Mouse (Mus musculus) CH12.LX (cell line): ENCODE measurements around the gene Stt3a. TPM values are rescaled to one million over a fixed set of nuclear protein-coding genes. Genes with fewer than 3 reads are reported as not detected.
A peak's percentile ranks its signal among the peaks of the same experiment; 100 is the strongest.

Experiments used
- DNase-seq: peaks from one replicate; pipeline ENCODE4 v3.0.0-alpha.2; 2013; ENCODE audit errors: extremely low read depth
- H3K27ac ChIP-seq: 2 replicates; pipeline ENCODE4 v1.5.1; 2012; ENCODE audit warnings: low read depth, mild to moderate bottlenecking, control low read depth, moderate library complexity; ENCODE audit not compliant: insufficient read depth
- H3K27me3 ChIP-seq: replicated peaks from 2 replicates; pipeline ENCODE3; 2012; ENCODE audit warnings: inconsistent platforms
- H3K36me3 ChIP-seq, 2 experiments: replicated peaks in 1 of 2; 2 replicates each; pipeline versions ENCODE3 to v1.6.1; 2012; ENCODE audit warnings: inconsistent platforms in 1 of 2, low read length in 1 of 2, mild to moderate bottlenecking in 1 of 2, mixed read lengths in 1 of 2, moderate library complexity in 1 of 2; ENCODE audit not compliant: control insufficient read depth in 1 of 2, insufficient read depth in 1 of 2
- H3K4me1 ChIP-seq, 2 experiments: 2 replicates each; pipeline ENCODE4 v1.6.1; 2012; ENCODE audit warnings: inconsistent platforms in 1 of 2, moderate library complexity in 1 of 2; ENCODE audit not compliant: insufficient read depth in 2 of 2, control insufficient read depth in 1 of 2
- H3K4me2 ChIP-seq: 2 replicates; pipeline ENCODE4 v1.6.1; 2012; ENCODE audit warnings: low read depth, mild to moderate bottlenecking, control low read depth; ENCODE audit not compliant: poor library complexity, insufficient read depth, severe bottlenecking
- H3K4me3 ChIP-seq, 3 experiments: fragments of 150-350 bp in 1 of 3; sonication (generic) in 1 of 3; replicated peaks in 1 of 3; 2 replicates each; pipeline versions ENCODE3 to v1.5.1; 2011 to 2012; ENCODE audit warnings: low read depth in 2 of 3, low read length in 2 of 3, mild to moderate bottlenecking in 2 of 3, moderate library complexity in 2 of 3, control low read depth in 1 of 3, improper control_type of control experiment in 1 of 3, inconsistent platforms in 1 of 3, mixed read lengths in 1 of 3; ENCODE audit not compliant: poor library complexity in 1 of 3
- H3K79me2 ChIP-seq: replicated peaks from 2 replicates; pipeline ENCODE4 v1.6.1; 2012; ENCODE audit warnings: mild to moderate bottlenecking, moderate library complexity; ENCODE audit not compliant: control insufficient read depth, poor library complexity, insufficient read depth, severe bottlenecking; ENCODE audit errors: extremely low read depth
- H3K9ac ChIP-seq: 2 replicates; pipeline ENCODE4 v1.6.1; 2012; ENCODE audit warnings: low read depth, mild to moderate bottlenecking, control low read depth, moderate library complexity; ENCODE audit not compliant: insufficient read depth
- H3K9me3 ChIP-seq: replicated peaks from 2 replicates; pipeline ENCODE3; 2012; ENCODE audit warnings: low read length, inconsistent platforms, mixed read lengths
- BHLHE40 ChIP-seq: IDR thresholded peaks from 2 replicates; pipeline ENCODE4 v1.6.1; 2011; ENCODE audit warnings: mild to moderate bottlenecking, low read depth, low read length, improper control_type of control experiment
- CHD1 ChIP-seq: IDR thresholded peaks from 2 replicates; pipeline ENCODE4 v1.6.1; 2012; ENCODE audit warnings: low read depth, low read length, improper control_type of control experiment, inconsistent platforms
- ELF1 ChIP-seq: IDR thresholded peaks from 2 replicates; pipeline ENCODE4 v1.6.1; 2014; ENCODE audit warnings: low read depth, mild to moderate bottlenecking, inconsistent platforms, low read length, improper control_type of control experiment
- EP300 ChIP-seq: IDR thresholded peaks from 2 replicates; pipeline ENCODE4 v1.6.1; 2011; ENCODE audit warnings: low read length, improper control_type of control experiment
- ETS1 ChIP-seq: conservative IDR thresholded peaks from 2 replicates; pipeline ENCODE4 v1.6.1; 2012; ENCODE audit warnings: low read depth, mild to moderate bottlenecking, inconsistent platforms, low read length, improper control_type of control experiment, moderate library complexity
- GABPA ChIP-seq: IDR thresholded peaks from 2 replicates; pipeline ENCODE4 v1.6.1; 2012; ENCODE audit warnings: low read depth, low read length, improper control_type of control experiment, inconsistent platforms; ENCODE audit not compliant: insufficient replicate concordance
- HCFC1 ChIP-seq: IDR thresholded peaks from 2 replicates; pipeline ENCODE4 v1.6.1; 2012; ENCODE audit warnings: low read depth, mild to moderate bottlenecking, inconsistent platforms, low read length, improper control_type of control experiment
- IRF4 ChIP-seq: IDR thresholded peaks from 2 replicates; pipeline ENCODE4 v1.6.1; 2014; ENCODE audit warnings: low read depth, mild to moderate bottlenecking, inconsistent platforms, low read length, improper control_type of control experiment
- JUN ChIP-seq: IDR thresholded peaks from 2 replicates; pipeline ENCODE4 v1.6.1; 2011; ENCODE audit warnings: low read depth, mild to moderate bottlenecking, low read length, improper control_type of control experiment, moderate library complexity; ENCODE audit not compliant: insufficient read depth
- JUND ChIP-seq: conservative IDR thresholded peaks from 2 replicates; pipeline ENCODE4 v1.6.1; 2011; ENCODE audit warnings: low read depth, low read length, improper control_type of control experiment
- KAT2A ChIP-seq: IDR thresholded peaks from 2 replicates; pipeline ENCODE4 v1.6.1; 2012; ENCODE audit warnings: low read length, improper control_type of control experiment, inconsistent platforms; ENCODE audit not compliant: insufficient replicate concordance
- MAFK ChIP-seq: IDR thresholded peaks from 2 replicates; pipeline ENCODE4 v1.6.1; 2011; ENCODE audit warnings: low read length, improper control_type of control experiment; ENCODE audit not compliant: insufficient replicate concordance
- MXI1 ChIP-seq: IDR thresholded peaks from 2 replicates; pipeline ENCODE4 v1.6.1; 2011; ENCODE audit warnings: mild to moderate bottlenecking, low read depth, low read length, improper control_type of control experiment
- MYC ChIP-seq: IDR thresholded peaks from 2 replicates; pipeline ENCODE4 v1.6.1; 2011; ENCODE audit warnings: low read depth, mild to moderate bottlenecking, improper control_type of control experiment, low read length
- NELFE ChIP-seq: IDR thresholded peaks from 2 replicates; pipeline ENCODE4 v1.6.1; 2011; ENCODE audit warnings: low read depth, low read length, improper control_type of control experiment
- NRF1 ChIP-seq: IDR thresholded peaks from 2 replicates; pipeline ENCODE4 v1.6.1; 2014; ENCODE audit warnings: low read depth, mild to moderate bottlenecking, inconsistent platforms, low read length, improper control_type of control experiment, moderate library complexity
- PAX5 ChIP-seq: IDR thresholded peaks from 2 replicates; pipeline ENCODE4 v1.6.1; 2012; ENCODE audit warnings: low read length, inconsistent platforms, mixed read lengths
- POLR2A ChIP-seq: IDR thresholded peaks from 2 replicates; pipeline ENCODE4 v1.6.1; 2011; ENCODE audit warnings: low read depth, mild to moderate bottlenecking, improper control_type of control experiment, low read length
- POLR2AphosphoS2 ChIP-seq: IDR thresholded peaks from 2 replicates; pipeline ENCODE4 v1.6.1; 2011; ENCODE audit warnings: low read depth, low read length, improper control_type of control experiment
- SIN3A ChIP-seq: IDR thresholded peaks from 2 replicates; pipeline ENCODE4 v1.6.1; 2012; ENCODE audit warnings: low read length, improper control_type of control experiment, inconsistent platforms
- TBP ChIP-seq: conservative IDR thresholded peaks from 2 replicates; pipeline ENCODE4 v1.6.1; 2011; ENCODE audit warnings: low read depth, low read length, improper control_type of control experiment
- TCF12 ChIP-seq: IDR thresholded peaks from 2 replicates; pipeline ENCODE4 v1.6.1; 2014; ENCODE audit warnings: low read depth, mild to moderate bottlenecking, inconsistent platforms, low read length, improper control_type of control experiment
- UBTF ChIP-seq: IDR thresholded peaks from 2 replicates; pipeline ENCODE4 v1.6.1; 2012; ENCODE audit warnings: low read depth, mild to moderate bottlenecking, inconsistent platforms, low read length, improper control_type of control experiment, moderate library complexity
- USF2 ChIP-seq: conservative IDR thresholded peaks from 2 replicates; pipeline ENCODE4 v1.6.1; 2011; ENCODE audit warnings: low read depth, low read length, improper control_type of control experiment
- ZC3H11A ChIP-seq: IDR thresholded peaks from 2 replicates; pipeline ENCODE4 v1.6.1; 2012; ENCODE audit warnings: low read depth, mild to moderate bottlenecking, inconsistent platforms, low read length, improper control_type of control experiment
- ZKSCAN1 ChIP-seq: IDR thresholded peaks from 2 replicates; pipeline ENCODE4 v1.6.1; 2012; ENCODE audit warnings: low read depth, inconsistent platforms, low read length, improper control_type of control experiment, borderline replicate concordance
- ZMIZ1 ChIP-seq: IDR thresholded peaks from 2 replicates; pipeline ENCODE4 v1.6.1; 2012; ENCODE audit warnings: low read depth, mild to moderate bottlenecking, inconsistent platforms, low read length, improper control_type of control experiment
- ZNF384 ChIP-seq: IDR thresholded peaks from 2 replicates; pipeline ENCODE4 v1.6.1; 2012; ENCODE audit warnings: low read depth, low read length, improper control_type of control experiment, inconsistent platforms
- dilution Hi-C: fragments of 300-500 bp; cut with MboI; formaldehyde crosslinking; loops from 2 replicates; pipeline ENCODE4 v1.14.3; 2020; ENCODE audit warnings: low sequenced_read_pairs; ENCODE audit not compliant: extremely low pct_unique_long_range_greater_than_20kb, extremely low pct_ligation_motif_present
- in situ Hi-C: fragments of 300-500 bp; cut with MboI; formaldehyde crosslinking; loops from 3 replicates; pipeline ENCODE4 v1.14.3; 2019; ENCODE audit warnings: low sequenced_read_pairs, low pct_ligation_motif_present, low pct_unique_long_range_greater_than_20kb, mixed read lengths
- polyA plus RNA-seq: library from polyadenylated mRNA; unstranded; fragments of >175 nt; gene quantifications from 2 replicates; pipeline ENCODE4 v1.2.1, GENCODE M21; 2012; ENCODE audit warnings: low read depth; ENCODE audit not compliant: insufficient read length
- total RNA-seq, 2 experiments: library from RNA; depleted of rRNA; stranded (reverse); fragments of 300-350 nt in 1 of 2; fragments of >200 nt in 1 of 2; gene quantifications; 2 replicates each; pipeline ENCODE4 v1.2.3; 2012 to 2014

Gene Stt3a
- total and polyA plus RNA-seq, 3 experiments: 280 to 559 (median 395) TPM

GRCm38 (mm10) chr9:36796781-36797555 lies 29.5 kb upstream of the Stt3a start, which contains the start of gene Ei24:
Gene Ei24, minus strand, starts transcription at chr9:36797393.
- peaks cover 7 to 9% of the 10 kb centered on the region in 2 experiments for H3K36me3 ChIP-seq
- peaks cover 5% of the 10 kb centered on the region for H3K27me3 ChIP-seq
- H3K79me2 ChIP-seq: peaks cover 22% of the 10 kb centered on the region
- peak; percentile 51 for DNase-seq
- peaks cover 3 to 21% of the 10 kb centered on the region in 2 experiments; a peak in 3 of 4 replicates for H3K4me1 ChIP-seq
- peak within 1 kb of the TSS; percentile 74 for H3K9ac ChIP-seq
- H3K4me3 ChIP-seq: peak within 1 kb of the TSS; percentile 61 to 94 (median 78)
- no peak within 1 kb of the TSS for H3K27ac ChIP-seq
- H3K4me2 ChIP-seq: peak within 1 kb of the TSS; percentile 96
- dilution Hi-C loops (no loop called here), in situ Hi-C loops (no loop called here)
- H3K9me3 ChIP-seq: no peaks in the 10 kb centered on the region
- no peak for TF ChIP-seq USF2
- peak; percentile 55 for TF ChIP-seq HCFC1
- no peak for TF ChIP-seq MYC
- no peak for TF ChIP-seq EP300
- TF ChIP-seq NRF1: peak; percentile 85
- no peak for TF ChIP-seq GABPA
- TF ChIP-seq MXI1: no peak; the same call in 1 of the 2 replicates
- TF ChIP-seq NELFE: peak; percentile 58
- no peak for TF ChIP-seq ELF1
- peak; percentile 60 for TF ChIP-seq ZMIZ1
- no peak for TF ChIP-seq ZKSCAN1
- TF ChIP-seq SIN3A: no peak
- no peak for TF ChIP-seq BHLHE40
- TF ChIP-seq UBTF: peak; percentile 68; the same call in 1 of the 2 replicates
- TF ChIP-seq MAFK: no peak
- no peak for TF ChIP-seq TBP
- peak; percentile 43; the same call in 1 of the 2 replicates for TF ChIP-seq TCF12
- no peak for TF ChIP-seq ZC3H11A
- no peak for TF ChIP-seq IRF4
- no peak for TF ChIP-seq JUND
- TF ChIP-seq ZNF384: no peak
- no peak for TF ChIP-seq POLR2AphosphoS2
- no peak for TF ChIP-seq JUN
- TF ChIP-seq CHD1: no peak
- TF ChIP-seq ETS1: no peak
- TF ChIP-seq PAX5: no peak
- TF ChIP-seq KAT2A: no peak
- TF ChIP-seq POLR2A: peak; percentile 76; the same call in 1 of the 2 replicates
